Mouse (Mus musculus) liver, postnatal 0 days (tissue): ENCODE measurements at regions not wholly inside any gene's neighbourhood (a gene's known extent, or its start where the extent isn't known, plus 50 kb on each side); places are given as distances from the start of the nearest gene placed in this dataset.

ENCODE experiments used
- CTCF ChIP-seq: sonication (generic); IDR thresholded peaks from 2 replicates; pipeline ENCODE4 v1.5.1; 2016; ENCODE audit warnings: antibody characterized with exemption, low read depth
- EP300 ChIP-seq: IDR thresholded peaks from 2 replicates; pipeline ENCODE4 v1.6.1; 2016; ENCODE audit warnings: antibody characterized with exemption, low read depth, mild to moderate bottlenecking

- TF ChIP-seq CTCF, result 0 out of 2 replicates have a peak, but pooled peaks have one; percentile 14
- TF ChIP-seq EP300, result no peak
These were observed 588.3 kb upstream of the Mgmt start for GRCm38 (mm10) chr7:136306137-136306536.
